Mouse (Mus musculus) heart, postnatal 25 days (tissue): ENCODE measurements around the gene Carnmt1. TPM values are rescaled to one million over a fixed set of nuclear protein-coding genes. Genes with fewer than 3 reads are reported as not detected.

Experiments
- DNase-seq: peaks from one replicate; pipeline ENCODE4 v3.0.0; 2022; ENCODE audit warnings: low spot score
- intact Hi-C: fragments of 180-260 bp; cut with DNase I; formaldehyde crosslinking; loops from one replicate; pipeline ENCODE4 v1.15.1; 2025
- total RNA-seq, 2 experiments: library from RNA; stranded (reverse); gene quantifications; 2 replicates each; pipeline ENCODE4 v1.2.3; 2021

Gene Carnmt1
- total RNA-seq, 2 experiments from 2014 or later: 31.0 to 33.3 TPM

DNA sequence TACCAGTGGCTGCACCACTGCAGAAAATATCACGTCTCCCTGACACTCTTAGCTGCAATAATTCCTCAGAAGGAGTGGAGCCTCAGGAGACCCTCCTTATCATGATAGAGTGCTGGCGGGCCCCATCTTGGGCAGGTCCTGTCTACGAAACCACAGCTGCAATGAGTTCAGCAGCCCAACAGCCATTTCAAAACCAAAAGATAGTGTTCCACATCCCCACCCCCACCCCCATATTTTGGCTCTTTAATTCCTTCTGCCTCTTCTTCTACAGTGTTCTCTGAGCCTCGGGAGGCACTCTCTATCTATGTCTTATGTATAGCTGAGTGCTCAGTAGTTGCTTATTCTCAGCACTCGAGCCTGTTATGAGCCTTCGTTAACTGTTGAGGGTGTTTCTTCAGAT, 20.1 kb upstream of the Carnmt1 start:
- no peak for DNase-seq
- intact Hi-C loops: no loop called here

DNA sequence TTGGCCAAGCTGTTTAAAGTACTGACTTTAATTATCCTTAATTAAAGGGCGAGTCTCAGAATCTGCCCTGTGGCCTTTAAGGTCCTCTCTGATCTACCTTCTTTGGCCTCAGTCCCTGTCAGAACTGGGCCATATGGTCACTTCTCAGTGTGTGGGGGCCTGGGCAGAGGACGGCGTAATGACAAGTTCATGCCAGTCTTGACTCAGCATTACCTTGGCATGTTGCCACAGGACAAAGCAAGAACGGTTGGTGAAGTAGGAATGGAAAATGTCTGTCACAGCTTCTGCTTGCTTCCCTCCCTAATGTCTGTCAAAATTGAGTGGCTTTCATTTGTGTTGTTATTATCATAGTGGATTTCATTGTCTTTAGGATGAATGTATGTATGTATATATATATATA, 18.0 kb upstream of the Carnmt1 start:
- DNase-seq: no peak
- intact Hi-C loops: no loop called here

DNA sequence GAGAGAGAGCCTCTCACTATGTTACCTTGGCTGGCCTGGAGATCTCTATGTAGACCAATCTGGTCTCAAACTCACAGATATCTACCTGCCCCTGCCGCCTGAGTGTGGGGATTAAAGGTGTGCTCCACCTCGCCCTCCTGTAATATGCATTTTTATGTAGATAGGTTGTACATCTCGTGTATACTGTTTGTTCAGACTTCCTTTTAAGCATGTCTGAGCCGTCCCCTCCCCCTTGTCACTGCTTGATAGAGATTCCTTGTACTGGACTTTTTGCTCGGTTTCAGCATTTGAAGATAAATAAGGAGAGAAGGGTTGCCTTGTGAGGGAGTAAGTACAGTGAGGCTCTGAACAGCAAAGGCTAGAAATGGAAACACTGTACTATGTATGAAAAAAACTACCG, 17.5 kb upstream of the Carnmt1 start:
- no peak for DNase-seq
- intact Hi-C loops: no loop called here

DNA sequence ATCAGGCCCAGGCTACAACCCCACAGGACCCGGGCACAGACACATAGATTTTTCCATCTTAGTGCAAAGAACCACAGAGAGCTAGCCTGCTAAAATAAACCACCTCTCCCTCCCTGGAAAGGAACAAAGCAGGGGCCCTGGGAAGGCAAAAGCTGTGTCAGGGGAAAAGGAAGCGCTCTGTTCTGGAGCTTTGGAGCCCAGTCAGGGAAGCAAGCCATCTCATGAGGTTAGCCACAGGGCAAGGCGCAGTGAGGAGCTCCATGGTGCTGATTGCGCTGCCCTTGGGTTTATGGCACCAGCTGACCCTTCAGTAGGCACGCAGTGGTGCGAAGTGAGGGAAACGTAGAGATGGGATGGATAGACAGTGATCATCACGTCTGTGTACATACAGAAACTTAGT, 16.2 kb upstream of the Carnmt1 start:
- intact Hi-C loops: no loop called here

DNA sequence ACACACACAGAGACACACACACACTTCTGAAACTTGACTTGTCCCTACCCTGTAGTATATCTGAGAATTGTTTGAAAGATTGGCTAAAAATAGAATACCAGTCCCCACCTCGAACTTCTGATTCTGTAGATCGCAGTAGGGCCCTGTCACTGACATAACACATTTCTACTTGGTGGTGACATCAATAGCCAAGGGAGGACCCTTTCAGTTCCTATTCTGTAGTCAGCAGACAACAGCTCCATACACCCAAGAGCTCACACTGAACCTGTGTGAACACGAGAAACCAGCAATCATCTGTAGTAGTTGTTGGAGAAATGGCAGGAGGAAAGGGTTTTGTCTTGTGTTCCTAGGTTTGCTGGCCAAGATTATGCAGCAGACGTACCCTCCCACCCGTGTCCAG, 15.6 kb upstream of the Carnmt1 start:
- DNase-seq: no peak
- intact Hi-C loops: no loop called here

More for the DNA sequence above, 16.2 kb upstream of the Carnmt1 start:
- DNase-seq: no peak

DNA sequence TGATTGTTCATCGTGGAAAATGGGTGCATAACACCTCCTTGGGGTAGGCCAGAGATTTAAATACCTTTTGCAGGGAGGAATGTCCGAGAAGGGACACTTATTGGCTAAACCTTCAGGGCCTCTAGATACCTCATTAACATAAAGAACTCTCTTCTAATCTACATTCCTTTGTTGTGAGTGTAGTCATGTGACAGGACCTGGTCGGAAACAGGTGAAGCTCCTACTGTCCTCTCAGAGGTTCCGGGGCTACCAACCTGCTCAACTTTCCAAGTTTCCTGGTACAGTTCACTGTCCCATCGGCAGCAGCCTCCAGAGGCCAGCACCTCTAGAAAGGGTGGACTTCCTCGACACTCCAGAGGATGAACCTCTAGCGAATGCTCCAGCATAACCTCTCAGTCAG, 14.6 kb upstream of the Carnmt1 start:
- DNase-seq: no peak
- intact Hi-C loops: no loop called here

DNA sequence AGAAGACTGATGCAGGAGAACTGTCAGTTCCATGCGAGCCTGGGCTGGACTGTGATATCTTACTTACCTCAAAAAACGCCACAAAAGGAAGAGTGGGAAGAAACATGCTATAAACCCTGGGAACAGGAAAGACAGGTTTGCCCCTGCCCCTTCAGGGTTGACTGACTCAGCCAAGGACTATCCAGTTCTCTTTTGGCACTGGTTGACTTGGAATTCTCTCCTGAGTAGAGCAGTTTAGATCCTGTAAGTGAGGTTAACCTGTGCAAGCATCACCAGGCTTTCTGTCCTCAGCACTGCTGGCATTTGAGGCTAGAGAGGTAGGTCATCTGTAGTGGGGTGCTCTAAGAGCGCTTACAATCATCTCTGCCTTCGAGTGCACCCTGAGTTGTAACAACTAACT, 12.1 kb upstream of the Carnmt1 start:
- DNase-seq: no peak
- intact Hi-C loops: no loop called here

GRCm38 (mm10) chr19:18659349-18659748, 11.2 kb upstream of the Carnmt1 start:
- intact Hi-C loops: no loop called here
- no peak for DNase-seq

DNA sequence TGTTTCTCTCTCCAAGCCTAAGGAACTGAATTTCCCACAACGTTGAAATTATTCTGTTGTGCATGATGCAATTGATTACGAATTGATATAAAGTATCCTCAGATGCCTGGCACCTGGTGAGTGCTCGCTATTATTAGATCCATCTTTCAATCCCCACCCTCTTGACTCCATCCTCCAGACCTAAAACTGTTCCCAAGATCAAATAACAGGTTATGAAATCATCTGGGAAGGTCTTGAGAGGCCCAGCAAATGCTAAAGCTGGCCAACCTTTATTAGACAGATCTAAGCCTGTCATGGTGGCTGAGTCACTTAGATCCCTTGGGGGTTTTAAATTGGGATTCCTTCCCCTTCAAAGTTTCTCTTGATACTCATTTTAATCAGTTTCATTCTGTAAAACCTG, 10.1 kb upstream of the Carnmt1 start:
- intact Hi-C loops: no loop called here
- no peak for DNase-seq

DNA sequence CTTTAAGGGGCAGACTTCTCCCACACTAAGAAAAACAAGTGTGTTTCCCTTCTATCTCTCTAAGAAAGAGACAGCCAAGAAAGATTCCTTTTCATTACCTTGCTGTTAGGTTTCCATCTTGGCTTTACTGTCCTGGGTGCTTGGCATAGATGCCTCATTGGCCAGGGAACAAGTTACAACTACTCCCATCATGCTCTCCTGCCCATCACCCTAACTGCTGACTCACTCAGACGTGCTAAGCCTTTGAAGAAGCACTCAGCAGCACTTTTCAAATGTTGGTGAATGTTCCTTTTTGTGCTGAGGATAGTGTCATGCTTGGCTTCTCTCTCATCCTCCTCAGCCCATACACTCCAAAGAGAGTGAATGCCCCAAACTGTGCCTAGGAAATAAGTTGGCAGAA, 8.9 kb upstream of the Carnmt1 start:
- no peak for DNase-seq
- intact Hi-C loops: no loop called here

DNA sequence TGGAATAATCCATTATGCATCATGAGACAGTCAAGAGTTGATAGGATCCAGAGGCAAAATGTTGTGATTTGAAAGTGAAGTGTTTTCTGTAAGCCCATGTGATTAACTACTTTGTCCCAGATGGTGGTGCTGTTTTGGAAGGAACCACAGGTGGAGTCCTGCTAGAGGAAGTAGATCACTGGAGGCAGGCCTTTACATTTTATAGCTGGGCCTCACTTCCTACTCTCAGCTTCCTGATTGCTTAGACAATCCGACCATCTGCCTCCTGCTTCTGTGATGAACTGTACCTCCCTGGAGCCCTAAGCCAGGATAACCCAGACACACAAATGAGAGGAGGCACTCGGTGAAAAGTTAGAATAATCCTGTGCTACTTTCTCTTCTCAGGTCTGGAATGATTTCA, 6.7 kb upstream of the Carnmt1 start:
- intact Hi-C loops: no loop called here

GRCm38 (mm10) chr19:18666966-18667365, 3.6 kb upstream of the Carnmt1 start:
- intact Hi-C loops: no loop called here
- no peak for DNase-seq

More for the DNA sequence above, 6.7 kb upstream of the Carnmt1 start:
- DNase-seq: no peak

DNA sequence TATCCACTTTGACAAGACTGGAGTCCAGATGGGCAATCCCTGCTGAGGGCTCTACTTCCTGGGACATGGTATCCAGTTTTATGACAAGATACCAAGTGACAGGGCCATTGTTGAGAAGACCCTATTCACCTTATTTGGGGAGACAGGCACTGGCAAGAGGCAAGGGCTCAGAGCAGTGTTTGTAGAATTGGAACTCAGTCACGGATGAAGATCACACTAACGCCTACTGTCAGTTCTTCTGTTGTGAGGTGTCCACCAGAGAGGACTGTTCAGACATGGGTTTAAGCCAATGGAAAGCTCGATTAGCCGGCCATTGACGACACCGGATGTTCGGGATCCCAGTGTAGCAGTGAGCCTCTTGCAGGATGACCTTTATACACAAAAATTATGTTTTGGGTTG, 1.0 kb upstream of the Carnmt1 start:
- no peak for DNase-seq
- intact Hi-C loops: no loop called here

- intact Hi-C loops: loop anchor here (5.0 kb wide), 2 partner anchors 39 to 41 kb away; partner anchors contain the start of genes D030056L22Rik, Nmrk1 and Ostf1
- no peak for DNase-seq
Measured at GRCm38 (mm10) chr19:18671056-18671741, 635 bp downstream of the Carnmt1 start.

- intact Hi-C loops: loop anchor here (5.0 kb wide), 2 partner anchors 40 kb away; partner anchors contain the start of genes D030056L22Rik, Nmrk1 and Ostf1
- no peak for DNase-seq
Measured at GRCm38 (mm10) chr19:18672498-18672897, 1.9 kb downstream of the Carnmt1 start.

- intact Hi-C loops: loop anchor here (5.0 kb wide), 2 partner anchors 39 to 41 kb away; partner anchors contain the start of genes D030056L22Rik, Nmrk1 and Ostf1
- DNase-seq: no peak
Measured at GRCm38 (mm10) chr19:18673116-18673515, 2.6 kb downstream of the Carnmt1 start.

GRCm38 (mm10) chr19:18682142-18682541, 11.6 kb downstream of the Carnmt1 start:
- intact Hi-C loops: no loop called here
- no peak for DNase-seq

DNA sequence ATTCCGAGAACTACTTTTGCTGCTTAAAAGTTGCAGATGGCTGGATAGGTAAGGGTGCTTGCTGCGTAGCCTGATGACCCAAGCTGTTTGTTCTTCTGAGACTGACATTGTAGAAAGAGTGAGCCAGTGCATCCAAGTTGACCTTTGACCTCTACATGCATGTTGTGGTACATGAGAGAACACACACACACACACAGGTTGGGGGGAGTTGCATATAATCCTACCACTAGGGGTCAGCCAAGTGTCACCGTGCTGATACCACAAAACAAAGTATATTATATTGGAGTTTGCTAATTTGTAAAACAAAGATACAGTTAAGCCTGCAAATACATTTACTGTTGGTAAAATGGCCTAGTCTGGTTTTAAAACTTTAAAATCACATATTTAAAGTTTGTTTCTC, 17.0 kb downstream of the Carnmt1 start:
- intact Hi-C loops: loop anchor here (1.0 kb wide), 1 partner anchor 148 kb away; no protein-coding TSS in a partner anchor
- no peak for DNase-seq

DNA sequence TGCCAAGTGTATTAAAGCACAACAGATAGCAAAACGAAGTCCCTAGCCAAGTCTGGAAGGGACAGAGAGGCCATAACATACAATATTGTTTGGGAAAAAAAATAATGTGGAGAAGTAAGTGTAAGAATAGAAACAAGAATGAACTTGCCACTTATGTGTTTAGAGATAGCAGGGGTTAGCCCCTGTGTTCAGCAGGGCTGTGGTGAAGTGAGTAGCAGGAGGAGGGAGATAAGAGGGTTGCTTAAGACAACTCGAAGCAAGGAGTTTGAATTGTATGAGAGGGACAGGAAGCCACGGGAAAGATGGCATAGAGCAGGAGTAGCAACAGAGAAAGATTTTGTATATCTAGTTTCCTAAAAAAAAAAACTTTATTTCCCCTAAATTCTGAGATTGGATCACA, 21.6 kb downstream of the Carnmt1 start:
- intact Hi-C loops: no loop called here
- no peak for DNase-seq

DNA sequence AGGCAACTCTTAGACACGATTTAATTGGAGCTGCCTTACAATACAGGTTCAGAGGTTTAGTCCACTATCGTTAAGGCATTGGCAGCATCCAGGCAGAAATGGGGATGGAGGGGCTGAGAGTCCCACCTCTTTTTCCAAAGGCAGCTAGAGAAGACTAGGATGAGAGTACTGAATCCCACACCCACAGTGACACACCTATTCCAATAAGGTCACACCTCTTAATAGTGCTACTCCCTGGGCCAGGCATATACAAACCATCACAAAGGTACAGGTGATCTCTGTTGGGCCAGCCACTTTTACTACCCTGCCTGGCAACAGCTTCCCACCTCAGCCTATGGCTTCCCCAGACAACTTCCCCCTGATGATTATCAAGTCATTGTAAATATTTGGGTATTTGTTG, 22.2 kb downstream of the Carnmt1 start:
- intact Hi-C loops: no loop called here

DNA sequence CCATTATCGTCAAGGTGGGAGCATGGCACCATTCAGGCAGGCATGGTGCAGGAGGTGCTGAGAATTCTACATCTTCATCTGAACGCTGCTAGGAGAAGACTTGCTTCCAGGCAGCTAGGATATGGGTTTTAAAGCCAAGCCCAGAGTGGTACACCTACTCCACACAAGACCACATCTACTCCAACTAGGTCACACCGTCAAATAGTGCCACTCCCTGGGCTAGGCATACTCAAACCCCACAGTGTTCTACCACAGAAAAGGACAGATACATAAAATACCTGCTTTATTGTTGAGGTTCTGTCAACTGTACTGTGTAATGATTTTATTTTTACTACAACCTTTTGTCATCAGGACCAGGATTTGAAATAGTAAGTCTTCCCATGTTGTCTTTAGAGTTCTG, 24.6 kb downstream of the Carnmt1 start:
- DNase-seq: no peak
- intact Hi-C loops: no loop called here

More for the DNA sequence above, 22.2 kb downstream of the Carnmt1 start:
- no peak for DNase-seq

- no peak for DNase-seq
- intact Hi-C loops: no loop called here
Measured at GRCm38 (mm10) chr19:18695552-18695951, 25.0 kb downstream of the Carnmt1 start.
